Mouse (Mus musculus): ENCODE results near the gene Nol11. TPM values are rescaled to one million over a fixed set of nuclear protein-coding genes. Genes with fewer than 3 reads are reported as not detected.
"Not testable (repeated sequence)": the region's sequence is repeated elsewhere in the genome, so short reads cannot be mapped to it uniquely, and the experiment has no call there.

Gene Nol11
- total RNA-seq, 1 experiment from 2014 or later, result 32.3 TPM

- not testable (repeated sequence) for ATAC-seq (replicated peaks; ENCODE audit: insufficient number of reproducible peaks, low FRiP score, low TSS enrichment, poor library complexity, severe bottlenecking)
These were observed 62.5 kb downstream of the Nol11 start for GRCm38 (mm10) chr11:107126716-107127115.

GRCm38 (mm10) chr11:107125011-107125410 lies 64.2 kb downstream of the Nol11 start:
- ATAC-seq (replicated peaks; ENCODE audit: insufficient number of reproducible peaks, low FRiP score, low TSS enrichment, poor library complexity, severe bottlenecking), result no peak

GRCm38 (mm10) chr11:107124327-107124731 lies 64.9 kb downstream of the Nol11 start:
- peak; percentile 96 for ATAC-seq (replicated peaks; ENCODE audit: insufficient number of reproducible peaks, low FRiP score, low TSS enrichment, poor library complexity, severe bottlenecking)

GRCm38 (mm10) chr11:107117789-107118188 lies 71.4 kb downstream of the Nol11 start:
- ATAC-seq (replicated peaks; ENCODE audit: insufficient number of reproducible peaks, low FRiP score, low TSS enrichment, poor library complexity, severe bottlenecking), result no peak

Other genes starting within 250 kb of the Nol11 start
- 59.8 to 75.8 TPM (median 63.9 TPM) in 3 replicates for gene Kpna2, start 189.8 kb downstream of the Nol11 start, total RNA-seq (2017)
- not detected in 3 replicates for gene 1810010H24Rik, start 163.7 kb downstream of the Nol11 start, total RNA-seq (2017)
- gene Bptf, start 57.3 kb downstream of the Nol11 start, total RNA-seq (2017), result 55.9 to 115 TPM (median 57.5 TPM) in 3 replicates

Measured in monocyte, adult 5-6 weeks (primary cell).